Comparison of ENCODE assay signal across 8 mouse cellular contexts in the genomic region with DNA sequence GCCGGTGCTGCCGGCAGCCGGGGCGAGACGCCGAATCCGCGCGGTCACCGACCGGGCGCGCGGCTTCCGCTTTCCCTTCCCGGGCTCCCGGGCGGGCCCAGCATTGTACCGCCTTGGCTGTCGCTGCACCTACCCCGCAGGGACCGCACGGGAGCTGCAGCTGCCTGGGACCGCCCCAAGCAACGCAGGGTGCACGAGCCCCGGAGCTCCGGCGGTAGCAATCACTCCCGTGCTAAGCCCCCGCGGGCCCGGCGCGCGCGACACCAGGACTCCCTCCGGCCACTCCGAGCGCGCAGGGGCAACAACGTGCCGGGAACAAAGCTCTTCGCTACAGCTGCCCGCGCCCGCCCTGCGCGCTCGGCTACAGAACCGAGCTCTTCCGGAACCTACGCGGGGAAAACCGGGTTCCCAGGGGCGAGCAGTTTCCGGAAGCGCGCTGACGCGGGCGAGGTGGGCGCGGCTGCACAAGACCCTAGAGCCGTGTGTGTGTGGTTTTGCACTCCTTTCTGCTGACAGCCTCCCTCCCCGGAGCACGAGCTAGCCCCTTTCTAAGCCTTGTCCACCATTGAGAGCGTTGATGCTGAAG. TPM values are rescaled to one million over a fixed set of nuclear protein-coding genes. Genes with fewer than 3 reads are reported as not detected.
DNase-seq lines count a peak whose midpoint lies in the region; ATAC-seq and TF ChIP-seq lines count a peak whose summit lies in the region.

A gene (minus strand): TSS at position 395 of the 586 bp plus-strand sequence.

- H3K27ac ChIP-seq in bone marrow, adult 2 months (ENCODE audit: control insufficient read depth, insufficient read depth, low read depth, low read length, poor library complexity): peak within 1 kb of the TSS; percentile 94
- H3K27ac ChIP-seq in hindbrain, embryonic 10.5 days: peak within 1 kb of the TSS; percentile 96

- DNase-seq in CD4-positive, CD25-positive, alpha-beta regulatory T cell, adult 2 months (ENCODE audit: low read depth, low spot score): peak; percentile 91
- peak; percentile 87 for DNase-seq in hindbrain, embryonic 10.5 days (ENCODE audit: low spot score)
- peak; percentile 70 for DNase-seq in layer of hippocampus, adult 9-11 months
- DNase-seq in lung, postnatal 10 days: peak; percentile 80
- DNase-seq in ovary, postnatal 14 days (ENCODE audit: low spot score): peak; percentile 49
- DNase-seq in thymus, postnatal 10 days (ENCODE audit: low spot score in 2 of 2): peak; percentile 65 to 76

- H3K4me1 ChIP-seq in bone marrow, adult 2 months (ENCODE audit: control insufficient read depth, insufficient read depth, low read length): peaks cover 4% of the 10 kb centered on the region
- peaks cover 27% of the 10 kb centered on the region for H3K4me1 ChIP-seq in hindbrain, embryonic 10.5 days (replicated peaks)

- H3K27me3 ChIP-seq in hindbrain, embryonic 10.5 days (ENCODE audit: insufficient read depth, poor library complexity, severe bottlenecking): no peaks in the 10 kb centered on the region; the same call in 1 of the 2 replicates

- H3K36me3 ChIP-seq in hindbrain, embryonic 10.5 days: peaks cover 15% of the 10 kb centered on the region

- TF ChIP-seq POLR2A in bone marrow, adult 2 months (IDR thresholded peaks at IDR 0.05; ENCODE audit: borderline replicate concordance, control insufficient read depth, low read depth, low read length): peak; percentile 27; the same call in 1 of the 2 replicates

- no peak for TF ChIP-seq CTCF in bone marrow, adult 2 months (IDR thresholded peaks at IDR 0.05; ENCODE audit: control insufficient read depth, insufficient read depth, low read length)

- WGBS in bone marrow, adult 2 months: under 1% methylated on average over 68 of the region's 68 CpGs
- WGBS in hindbrain, embryonic 10.5 days: under 1% methylated on average over 68 of the region's 68 CpGs

- H3K4me3 ChIP-seq in bone marrow, adult 2 months (replicated peaks; ENCODE audit: control insufficient read depth, low read depth, low read length): peak within 1 kb of the TSS; percentile 89
- H3K4me3 ChIP-seq in hindbrain, embryonic 10.5 days: peak within 1 kb of the TSS; percentile 91

- no peaks in the 10 kb centered on the region for H3K9me3 ChIP-seq in hindbrain, embryonic 10.5 days

- ATAC-seq in frontal cortex, adult (ENCODE audit: low TSS enrichment): peak; percentile 87

RNA-seq across cellular contexts. Expression of the gene that starts here (rescaled TPM):
- polyA plus RNA-seq in bone marrow, adult 2 months (2011; ENCODE audit: insufficient read depth, insufficient read length, low replicate concordance, missing spikeins): 6.9 and 11.4 TPM in 2 replicates
- 81.5 and 99.5 TPM in 2 replicates for polyA plus RNA-seq in hindbrain, embryonic 10.5 days (2016; fragmentation: Nextera tagmentation; extraction: Ambion mirVana)

Comparison
In these comparisons a context has a peak if more than half of its experiments do, and no peak if none do; other contexts are left out.
1. Peak in every context shown above with its lines: DNase-seq, ATAC-seq, H3K4me3 ChIP-seq and H3K27ac ChIP-seq.